Comparison of ENCODE assay signal across 8 mouse cellular contexts in genomic region chr11:5259944-5260598, GRCm38 (mm10). TPM values are rescaled to one million over a fixed set of nuclear protein-coding genes. Genes with fewer than 3 reads are reported as not detected.
DNase-seq lines count a peak whose midpoint lies in the region; ATAC-seq lines count a peak whose summit lies in the region.

No protein-coding gene starts in this region.

- H3K36me3 ChIP-seq in lung, embryonic 15.5 days = no peaks in the 10 kb centered on the region
- no peaks in the 10 kb centered on the region for H3K36me3 ChIP-seq in forebrain, embryonic 14.5 days (ENCODE audit: control insufficient read depth, insufficient read depth, low read length)
- no peaks in the 10 kb centered on the region for H3K36me3 ChIP-seq in limb, embryonic 15.5 days

- no peak for DNase-seq in lung, postnatal 36 days
- no peak for DNase-seq in forebrain, embryonic 14.5 days (ENCODE audit: low spot score)
- DNase-seq in thymus, postnatal 10 days (ENCODE audit: low spot score in 2 of 2) = peak; percentile 40 to 55
- DNase-seq in testis, postnatal 14 days (ENCODE audit: low spot score) = no peak
- no peak for DNase-seq in lung, adult 18-20 months
- DNase-seq in gastrocnemius, postnatal 25 days = no peak

- no peak overlapping the region for H3K27ac ChIP-seq in lung, embryonic 15.5 days
- H3K27ac ChIP-seq in forebrain, embryonic 14.5 days (ENCODE audit: low read depth, low read length) = no peak overlapping the region
- peak overlapping the region; percentile 50; the same call in 1 of the 2 replicates for H3K27ac ChIP-seq in limb, embryonic 15.5 days

- no peak for ATAC-seq in lung, embryonic 15.5 days (ENCODE audit: borderline replicate concordance, extremely low read depth, low FRiP score, low TSS enrichment)
- ATAC-seq in forebrain, embryonic 14.5 days = no peak
- ATAC-seq in limb, embryonic 15.5 days (ENCODE audit: insufficient number of reproducible peaks, low FRiP score, low TSS enrichment, low read depth) = no peak

- no peaks in the 10 kb centered on the region for H3K27me3 ChIP-seq in lung, embryonic 15.5 days
- H3K27me3 ChIP-seq in forebrain, embryonic 14.5 days (replicated peaks; ENCODE audit: control insufficient read depth, insufficient read depth, low read length) = no peaks in the 10 kb centered on the region
- H3K27me3 ChIP-seq in limb, embryonic 15.5 days = no peaks in the 10 kb centered on the region

- no peaks in the 10 kb centered on the region for H3K9me3 ChIP-seq in lung, embryonic 15.5 days
- no peaks in the 10 kb centered on the region for H3K9me3 ChIP-seq in forebrain, embryonic 14.5 days (replicated peaks; ENCODE audit: control insufficient read depth, low read length)
- H3K9me3 ChIP-seq in limb, embryonic 15.5 days = no peaks in the 10 kb centered on the region

- H3K4me2 ChIP-seq in lung, embryonic 15.5 days = peak overlapping the region; percentile 79
- H3K4me2 ChIP-seq in forebrain, embryonic 14.5 days (ENCODE audit: low read length) = peak overlapping the region; percentile 78
- H3K4me2 ChIP-seq in limb, embryonic 15.5 days = peak overlapping the region; percentile 79

- 38% methylated on average over 10 of the region's 10 CpGs for WGBS in lung, embryonic 15.5 days
- WGBS in forebrain, embryonic 14.5 days = 50% methylated on average over 10 of the region's 10 CpGs
- 18% methylated on average over 10 of the region's 10 CpGs for WGBS in limb, embryonic 15.5 days

- peak overlapping the region; percentile 94 for H3K4me3 ChIP-seq in lung, embryonic 15.5 days
- H3K4me3 ChIP-seq in forebrain, embryonic 14.5 days (ENCODE audit: low read depth, low read length) = 0 out of 2 replicates have a peak overlapping the region, but pooled peaks have one; percentile 77
- H3K4me3 ChIP-seq in limb, embryonic 15.5 days = peak overlapping the region; percentile 92

- peaks cover 17% of the 10 kb centered on the region; the same call in 1 of the 2 replicates for H3K4me1 ChIP-seq in lung, embryonic 15.5 days
- H3K4me1 ChIP-seq in forebrain, embryonic 14.5 days (ENCODE audit: control insufficient read depth, insufficient read depth, low read length) = peaks cover 20% of the 10 kb centered on the region
- H3K4me1 ChIP-seq in limb, embryonic 15.5 days = peaks cover 38% of the 10 kb centered on the region

- H3K9ac ChIP-seq in lung, embryonic 15.5 days = peak overlapping the region; percentile 91; the same call in 1 of the 2 replicates
- no peak overlapping the region for H3K9ac ChIP-seq in forebrain, embryonic 14.5 days (ENCODE audit: low read length)
- no peak overlapping the region for H3K9ac ChIP-seq in limb, embryonic 15.5 days

RNA-seq across cellular contexts. Expression of gene Kremen1, which starts 1.3 kb away (rescaled TPM):
- polyA plus RNA-seq in lung, embryonic 15.5 days (2015; fragmentation: Nextera tagmentation; extraction: Ambion mirVana) = 18.1 and 18.4 TPM in 2 replicates
- polyA plus RNA-seq in forebrain, embryonic 14.5 days (2014; fragmentation: Nextera tagmentation; extraction: Ambion mirVana) = 2.6 and 3.3 TPM in 2 replicates
- polyA plus RNA-seq in limb, embryonic 15.5 days (2015; fragmentation: Nextera tagmentation; extraction: Ambion mirVana) = 37.6 and 42.9 TPM in 2 replicates
- total RNA-seq in gastrocnemius, postnatal 25 days (2021) = 10 to 100 TPM; 35.0 to 47.6 TPM

Comparison
In these comparisons a context has a peak if more than half of its experiments do, and no peak if none do; other contexts are left out.
1. DNase-seq: peak in thymus, postnatal 10 days (2 of 2); none in lung, postnatal 36 days (single experiment), forebrain, embryonic 14.5 days (single experiment), testis, postnatal 14 days (single experiment), lung, adult 18-20 months (0 of 2) and gastrocnemius, postnatal 25 days (single experiment).
2. Peak in every context shown above with its lines, with median percentiles within 50 percentile points of each other: H3K4me2 ChIP-seq and H3K4me3 ChIP-seq.